Mouse (Mus musculus): ENCODE measurements at regions not wholly inside any gene's neighbourhood (a gene's known extent, or its start where the extent isn't known, plus 50 kb on each side); places are given as distances from the start of the nearest gene placed in this dataset.
"Not testable (repeated sequence)": the region's sequence is repeated elsewhere in the genome, so short reads cannot be mapped to it uniquely, and the experiment has no call there.

GRCm38 (mm10) chr7:129766087-129766834 is 174.6 kb downstream of the Wdr11 start:
- intact Hi-C loops (cut with DNase I): no loop called here

DNA sequence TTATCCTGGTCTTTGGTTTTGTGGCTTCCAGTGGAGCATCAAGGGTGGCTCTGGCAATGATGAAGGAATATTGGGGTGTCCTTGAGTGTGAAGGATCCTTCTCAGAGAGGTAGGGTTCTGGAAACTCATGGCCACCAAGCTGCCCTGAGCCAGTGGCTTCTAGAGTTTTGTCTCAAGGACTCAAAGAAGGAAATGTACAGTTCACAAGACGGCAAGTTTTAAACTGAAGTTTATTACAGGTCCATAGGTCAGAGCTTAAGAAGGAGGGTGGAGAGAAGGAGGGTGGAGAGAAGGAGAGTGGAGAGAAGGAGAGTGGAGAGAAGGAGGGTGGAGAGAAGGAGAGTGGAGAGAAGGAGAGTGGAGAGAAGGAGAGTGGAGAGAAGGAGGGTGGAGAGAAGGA is 178.0 kb downstream of the Wdr11 start:
- DNase-seq (ENCODE audit: extremely low spot score in 1 of 2, low spot score in 2 of 2); intact Hi-C loops (cut with DNase I): not testable (repeated sequence)

More at GRCm38 (mm10) chr7:129766087-129766834, 174.6 kb downstream of the Wdr11 start:
- no peak for DNase-seq (ENCODE audit: extremely low spot score in 1 of 2, low spot score in 2 of 2)

DNA sequence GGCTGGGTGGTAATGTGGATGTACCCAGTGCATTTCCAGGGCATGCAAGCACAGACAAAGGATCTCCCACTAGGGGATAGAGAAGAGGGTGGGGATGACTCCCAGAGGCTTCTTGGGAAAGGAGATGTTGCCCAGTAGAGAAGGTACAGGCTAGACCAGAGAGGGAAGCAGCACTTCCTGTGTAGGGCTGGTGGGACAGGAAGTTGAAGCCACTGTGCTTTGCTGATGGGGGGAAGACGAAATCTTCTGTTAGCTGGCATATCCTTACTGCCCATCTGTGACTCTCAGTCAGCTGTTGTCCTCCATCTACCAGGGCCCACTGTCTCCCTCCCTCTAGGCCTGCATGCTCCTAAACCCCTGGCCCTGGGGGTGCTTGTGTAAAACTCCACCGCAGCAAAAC is 180.2 kb downstream of the Wdr11 start:
- intact Hi-C loops (cut with DNase I): no loop called here
- no peak for DNase-seq (ENCODE audit: extremely low spot score in 1 of 2, low spot score in 2 of 2)

- intact Hi-C loops (cut with DNase I): no loop called here
Measured at GRCm38 (mm10) chr7:129772540-129773331, 181.1 kb downstream of the Wdr11 start.

GRCm38 (mm10) chr7:129774261-129774861 is 182.7 kb downstream of the Wdr11 start:
- peak in 1 of 2 experiments; percentile 62 for DNase-seq (ENCODE audit: extremely low spot score in 1 of 2, low spot score in 2 of 2)
- intact Hi-C loops (cut with DNase I): no loop called here

More at GRCm38 (mm10) chr7:129772540-129773331, 181.1 kb downstream of the Wdr11 start:
- no peak for DNase-seq (ENCODE audit: extremely low spot score in 1 of 2, low spot score in 2 of 2)

DNA sequence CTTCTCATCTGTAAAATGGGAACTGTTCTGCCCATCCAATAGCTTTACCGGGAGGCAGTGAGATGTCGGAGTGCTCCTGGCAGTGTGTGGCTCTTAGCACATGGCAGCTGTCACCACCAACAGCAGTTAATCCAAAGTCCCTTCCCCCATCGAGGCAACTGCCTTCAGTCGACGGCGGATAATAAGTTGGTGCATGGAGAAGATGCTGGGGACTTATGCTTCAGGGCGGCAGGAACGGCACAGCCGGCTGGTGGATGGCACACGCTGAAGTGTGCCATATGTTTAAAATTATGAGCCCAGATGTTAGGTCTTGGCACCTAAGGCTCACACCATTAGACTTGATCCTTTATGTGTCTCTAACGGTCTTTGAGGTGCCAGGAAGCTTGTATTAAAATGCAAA is 183.5 kb downstream of the Wdr11 start:
- intact Hi-C loops (cut with DNase I): no loop called here

GRCm38 (mm10) chr7:129778842-129779421 is 187.3 kb downstream of the Wdr11 start:
- DNase-seq (ENCODE audit: extremely low spot score in 1 of 2, low spot score in 2 of 2): peak; percentile 43 to 68
- intact Hi-C loops (cut with DNase I): no loop called here

More for the DNA sequence above, 183.5 kb downstream of the Wdr11 start:
- DNase-seq (ENCODE audit: extremely low spot score in 1 of 2, low spot score in 2 of 2): no peak

DNA sequence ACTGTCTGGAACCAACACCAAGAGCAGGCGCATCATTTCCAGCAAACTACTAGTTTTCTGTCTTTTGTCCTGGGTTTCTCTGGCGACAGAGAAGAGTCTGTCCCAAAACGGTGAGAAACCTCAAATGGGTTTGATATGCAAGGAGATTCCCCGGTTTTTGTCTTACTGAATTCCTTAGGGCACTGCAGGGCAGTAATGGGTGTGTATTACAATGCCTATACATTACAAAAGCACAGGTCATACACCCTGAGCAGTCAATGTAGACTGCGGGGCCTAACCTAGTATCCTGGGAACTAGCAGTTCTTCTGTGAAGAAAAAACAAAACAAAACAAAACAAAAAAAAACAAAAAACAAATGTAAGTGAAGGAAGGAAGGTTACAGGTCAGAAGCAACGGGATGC is 188.3 kb downstream of the Wdr11 start:
- no peak for DNase-seq (ENCODE audit: extremely low spot score in 1 of 2, low spot score in 2 of 2)
- intact Hi-C loops (cut with DNase I): no loop called here

- intact Hi-C loops (cut with DNase I): no loop called here
- no peak for DNase-seq (ENCODE audit: extremely low spot score in 1 of 2, low spot score in 2 of 2)
Measured at GRCm38 (mm10) chr7:129781756-129782155, 190.1 kb downstream of the Wdr11 start.

DNA sequence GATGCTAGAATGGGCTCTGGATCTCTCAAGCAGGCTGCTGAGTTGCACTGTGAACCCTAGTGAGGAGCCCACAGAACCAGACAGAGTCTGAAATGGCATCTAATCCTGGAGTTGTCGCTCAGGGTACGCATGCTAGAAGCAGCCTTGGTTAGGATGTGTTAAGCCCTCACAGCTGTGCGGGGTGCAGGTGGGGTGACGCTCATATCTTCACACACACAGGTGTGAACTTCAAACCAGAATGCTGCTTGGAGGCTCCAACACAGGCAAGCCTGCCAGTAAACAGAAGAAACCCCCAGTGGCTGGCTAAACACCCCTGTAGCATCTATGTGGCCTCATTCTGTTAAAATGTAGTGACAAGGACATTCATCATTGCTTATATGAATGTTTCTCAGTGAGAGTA is 193.3 kb downstream of the Wdr11 start:
- no peak for DNase-seq (ENCODE audit: extremely low spot score in 1 of 2, low spot score in 2 of 2)

DNA sequence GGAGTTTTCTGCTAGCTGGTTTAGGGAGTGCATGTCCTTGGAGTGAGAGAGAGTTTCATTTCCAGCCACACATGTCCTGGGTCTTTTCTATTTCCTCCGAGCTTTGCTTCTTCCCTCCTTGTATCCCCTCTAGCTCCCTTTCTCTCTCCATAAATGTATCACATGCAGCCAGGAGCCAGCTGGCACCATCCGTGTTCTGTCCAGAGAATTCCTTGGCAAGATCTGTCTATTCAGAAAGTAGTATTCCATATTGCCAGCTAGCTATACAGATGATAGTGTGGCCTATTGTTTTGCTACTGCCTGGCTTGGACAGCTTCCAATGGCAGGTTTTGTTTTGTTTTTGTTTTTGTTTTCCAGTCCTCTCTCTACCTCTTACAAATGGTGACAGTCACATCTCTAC is 195.3 kb downstream of the Wdr11 start:
- intact Hi-C loops (cut with DNase I): no loop called here
- no peak for DNase-seq (ENCODE audit: extremely low spot score in 1 of 2, low spot score in 2 of 2)

More for the DNA sequence above, 193.3 kb downstream of the Wdr11 start:
- intact Hi-C loops (cut with DNase I): no loop called here

DNA sequence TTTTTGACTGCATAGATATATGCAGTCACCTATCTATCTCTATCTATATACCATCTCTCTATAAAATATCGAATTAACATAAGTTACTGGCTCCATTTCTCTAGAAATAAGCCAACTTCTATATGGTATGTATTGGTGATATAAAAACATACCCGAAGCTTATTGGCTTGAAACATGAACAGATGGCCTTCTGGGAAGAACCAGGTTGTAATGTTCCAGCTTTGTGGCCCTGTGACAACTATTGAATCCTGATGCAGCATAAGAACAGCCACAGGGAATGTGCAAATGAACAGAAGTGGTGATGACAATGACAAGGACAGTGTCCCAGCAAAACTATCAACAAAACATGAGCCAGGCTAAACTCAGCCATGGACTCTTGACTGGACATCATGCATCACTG is 196.1 kb downstream of the Wdr11 start:
- intact Hi-C loops (cut with DNase I): no loop called here
- no peak for DNase-seq (ENCODE audit: extremely low spot score in 1 of 2, low spot score in 2 of 2)

DNA sequence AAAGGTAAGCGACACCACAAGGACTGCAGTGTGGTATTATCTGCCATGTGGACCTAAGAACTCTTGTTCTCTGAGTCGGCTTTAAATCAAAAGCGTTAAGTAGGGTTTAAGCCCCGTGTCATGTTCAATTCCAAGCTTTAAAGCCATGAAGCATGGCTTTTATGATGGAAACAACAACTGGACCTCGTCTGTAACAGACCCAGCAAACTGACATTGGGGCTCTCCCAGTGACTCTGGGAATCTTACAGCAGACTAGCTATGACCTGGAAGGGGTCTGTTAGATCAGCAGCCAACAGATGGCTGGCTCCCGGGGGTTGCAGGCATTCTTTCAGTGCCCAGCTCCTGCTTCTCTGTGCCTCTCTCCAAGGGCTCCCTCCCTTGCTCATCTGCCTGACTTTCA is 197.8 kb downstream of the Wdr11 start:
- DNase-seq (ENCODE audit: extremely low spot score in 1 of 2, low spot score in 2 of 2): no peak
- intact Hi-C loops (cut with DNase I): no loop called here

DNA sequence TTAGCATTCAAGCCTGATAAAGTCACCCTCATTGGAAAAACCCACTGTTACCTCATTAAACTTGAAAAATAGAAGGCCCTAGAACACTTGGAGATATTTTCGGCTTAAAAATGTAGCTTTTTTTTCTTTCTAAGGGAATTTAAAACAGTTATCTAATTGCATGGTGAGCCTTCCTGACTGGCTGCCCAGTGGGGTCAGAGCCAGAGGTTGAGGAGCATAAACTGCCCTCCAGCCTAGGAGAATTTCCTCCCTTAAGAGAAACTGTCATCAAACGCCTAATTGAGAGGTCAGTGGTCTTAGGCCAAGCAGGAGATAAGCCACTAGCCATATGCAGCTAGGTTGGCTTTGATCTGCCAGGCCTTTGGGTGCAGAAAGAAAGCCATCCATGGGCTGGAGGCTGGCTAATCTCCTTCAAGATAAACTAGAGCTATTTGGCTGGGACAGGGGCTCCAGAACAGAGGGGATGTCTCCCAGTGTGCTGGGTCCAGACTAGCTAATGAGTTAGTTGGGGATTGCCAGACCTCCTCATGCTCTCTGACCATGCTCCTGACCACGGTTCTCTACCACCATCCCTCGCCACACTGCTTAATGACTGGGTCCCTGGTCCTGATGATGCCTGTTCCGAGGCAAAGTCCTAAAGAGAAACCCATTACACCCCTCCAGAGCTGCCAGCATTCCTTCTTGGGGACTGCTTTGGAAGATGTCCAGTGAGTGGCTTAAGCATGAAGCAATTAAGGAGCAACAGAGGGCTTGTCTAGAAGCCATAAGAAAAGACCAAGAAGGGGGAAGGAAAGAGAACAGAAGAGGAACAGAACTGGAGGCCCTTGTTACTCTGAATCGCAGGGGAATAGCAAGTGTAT is 199.2 kb downstream of the Wdr11 start:
- no peak for DNase-seq (ENCODE audit: extremely low spot score in 1 of 2, low spot score in 2 of 2)

GRCm38 (mm10) chr7:129791450-129791820 is 199.8 kb downstream of the Wdr11 start:
- no peak for DNase-seq (ENCODE audit: extremely low spot score in 1 of 2, low spot score in 2 of 2)
- intact Hi-C loops (cut with DNase I): no loop called here

More for the DNA sequence above, 199.2 kb downstream of the Wdr11 start:
- intact Hi-C loops (cut with DNase I): no loop called here

DNA sequence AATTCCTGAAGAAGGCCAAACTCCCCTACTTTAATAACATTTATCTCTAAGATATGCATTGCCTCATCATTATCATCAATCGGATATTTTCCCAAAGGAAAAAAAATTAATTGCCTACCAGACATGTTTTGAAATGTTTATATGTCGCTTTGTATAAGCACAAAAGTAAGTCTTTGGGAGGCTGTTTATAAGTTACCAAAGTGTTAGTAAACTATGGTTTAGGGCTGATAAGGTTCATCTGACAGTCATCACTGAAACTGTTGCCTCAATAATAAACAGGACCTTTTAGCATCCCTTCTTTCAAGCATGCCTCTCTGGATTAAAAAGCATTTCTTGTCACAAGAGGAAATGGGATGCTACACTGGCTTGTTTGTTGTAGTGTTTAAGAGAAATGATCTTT is 202.1 kb downstream of the Wdr11 start:
- intact Hi-C loops (cut with DNase I): no loop called here
- no peak for DNase-seq (ENCODE audit: extremely low spot score in 1 of 2, low spot score in 2 of 2)

- intact Hi-C loops (cut with DNase I): no loop called here
- DNase-seq (ENCODE audit: extremely low spot score in 1 of 2, low spot score in 2 of 2): no peak
Measured at GRCm38 (mm10) chr7:129794276-129794675, 202.6 kb downstream of the Wdr11 start.

- no peak for DNase-seq (ENCODE audit: extremely low spot score in 1 of 2, low spot score in 2 of 2)
- intact Hi-C loops (cut with DNase I): no loop called here
Measured at GRCm38 (mm10) chr7:129798525-129798924, 206.9 kb downstream of the Wdr11 start.
